Mouse (Mus musculus): ENCODE data around the gene Pak2.
A peak's percentile ranks its signal among the peaks of the same experiment; 100 is the strongest.

DNA sequence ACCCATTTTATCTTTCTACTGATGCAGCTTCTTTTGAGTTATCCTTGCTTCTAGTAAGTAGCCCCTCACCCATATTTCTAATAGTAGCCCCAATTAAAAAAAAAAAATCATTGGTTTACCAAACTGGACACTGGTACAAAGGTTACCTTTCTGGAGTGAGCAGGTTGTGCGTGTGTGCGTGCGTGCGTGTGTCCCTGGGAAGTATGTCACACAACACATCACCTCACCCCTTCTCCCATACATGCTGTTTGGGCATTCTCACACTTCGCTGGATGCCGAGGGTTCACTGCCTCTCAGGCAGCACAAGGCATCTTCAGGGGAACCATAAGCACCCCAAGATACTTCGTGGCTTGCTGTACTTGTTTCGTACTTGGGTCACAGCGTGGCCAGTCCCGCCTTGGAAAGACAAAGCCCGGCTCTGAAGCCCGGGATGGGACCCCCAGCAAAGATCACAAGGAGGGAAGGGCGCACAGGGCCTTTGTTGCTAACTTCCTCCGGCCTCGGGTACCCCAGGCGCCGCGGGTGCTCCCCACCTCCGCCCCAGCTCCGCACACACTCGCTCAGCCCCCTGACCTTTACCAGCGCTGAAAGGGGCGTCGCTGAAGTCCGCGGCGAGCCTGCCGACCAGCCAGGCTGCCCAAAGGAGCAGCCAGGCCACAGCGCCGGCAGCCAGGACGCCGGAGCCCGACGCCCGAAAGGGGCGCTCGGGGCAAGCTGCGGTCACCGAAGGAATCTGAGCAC, 19.9 kb upstream of the Pak2 start:
- 0 out of 2 replicates have a peak, but pooled peaks have one; percentile 1 for TF ChIP-seq POLR2A (IDR thresholded peaks at IDR 0.05; ENCODE audit: low read depth, low read length)
- TF ChIP-seq CTCF (IDR thresholded peaks at IDR 0.05; ENCODE audit: extremely low read depth, insufficient read length, insufficient replicate concordance, low read depth, low read length): no peak
